Mouse (Mus musculus) B cell, adult 67 days (primary cell): Measurements from ENCODE around the gene Ptges3. TPM values are rescaled to one million over a fixed set of nuclear protein-coding genes. Genes with fewer than 3 reads are reported as not detected.

Source experiments
- total RNA-seq, 2 experiments: library from RNA; stranded (reverse); gene quantifications; 4 replicates each; pipeline ENCODE4 v1.2.4; 2023

Gene Ptges3
- total RNA-seq, result 100 to 1,000 TPM; 109 to 146 TPM

DNA sequence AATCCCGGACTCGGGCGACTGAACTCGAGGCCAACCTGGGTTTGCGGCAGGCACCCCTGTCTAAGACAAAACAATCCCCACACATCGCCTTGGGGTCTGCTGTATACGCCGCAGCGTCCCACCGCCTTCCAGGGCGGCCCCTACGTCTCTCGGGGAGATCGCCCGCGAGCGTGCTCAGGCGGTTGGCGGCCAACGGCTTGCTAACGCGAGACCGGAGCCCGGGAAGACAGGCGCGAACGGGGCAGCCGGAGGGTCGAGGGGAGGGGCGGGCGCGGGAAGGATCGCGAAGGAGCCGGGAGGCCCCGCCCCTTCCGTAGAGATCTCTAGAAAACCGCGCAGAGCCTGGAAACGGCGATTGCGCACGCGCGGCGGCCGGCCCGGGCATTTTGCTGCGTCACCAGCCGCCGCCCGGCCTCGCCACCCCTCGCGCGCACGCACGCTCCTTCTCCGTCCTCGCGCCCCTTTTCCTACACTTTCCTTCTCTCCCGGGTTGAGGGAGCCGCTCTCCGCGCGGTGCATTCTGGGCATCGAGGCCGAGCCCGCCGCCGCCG, at the start of gene Ptges3:
Gene Ptges3, plus strand, starts transcription at position 354 of the 551 bp plus-strand sequence.

GRCm38 (mm10) chr10:128015068-128015934, 43.5 kb upstream of the Ptges3 start, which contains the start of gene Prim1:
Gene Prim1 (plus strand): TSS chr10:128015168.

DNA sequence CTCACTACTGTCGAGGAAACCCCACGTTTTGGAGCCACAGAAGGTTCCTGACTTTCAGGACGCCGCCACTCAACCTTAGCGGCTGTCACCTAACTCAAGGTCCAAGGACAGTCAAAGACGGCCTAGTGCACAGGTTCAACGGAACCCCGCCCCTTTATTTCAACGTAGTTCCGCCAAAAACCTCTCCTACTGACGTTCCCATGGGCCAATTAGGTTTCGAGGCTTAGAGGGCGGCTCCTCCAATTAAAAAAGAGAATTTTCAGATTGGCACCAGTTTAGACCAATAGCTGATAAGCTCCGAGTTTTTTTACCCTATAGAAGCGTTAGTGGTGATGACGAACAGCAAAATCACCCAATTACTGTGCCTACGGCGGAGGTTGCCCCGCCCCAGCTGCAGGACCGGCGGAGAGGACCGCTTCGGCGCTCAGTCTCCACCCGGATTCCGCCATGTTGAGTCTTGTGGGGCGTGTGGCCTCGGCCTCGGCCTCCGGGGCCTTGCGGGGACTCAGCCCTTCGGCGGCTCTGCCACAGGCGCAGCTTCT, 24.2 kb downstream of the Ptges3 start, which contains the start of gene Atp5b:
Gene Atp5b, plus strand, starts transcription at position 394 of the 542 bp plus-strand sequence.

GRCm38 (mm10) chr10:128091564-128092505, 33.1 kb downstream of the Ptges3 start, which contains the start of gene Baz2a:
Gene Baz2a (plus strand): TSS chr10:128091577.

Other genes with a start within 250 kb of the Ptges3 start
- gene Rdh19, start 209.0 kb upstream of the Ptges3 start, total RNA-seq, result not detected
- not detected for gene Rdh16f2, start 192.5 kb upstream of the Ptges3 start, total RNA-seq
- not detected for gene Rdh7, start 170.1 kb upstream of the Ptges3 start, total RNA-seq
- not detected for gene Sdr9c7, start 160.4 kb upstream of the Ptges3 start, total RNA-seq
- gene Hsd17b6, start 51.3 kb upstream of the Ptges3 start, total RNA-seq, result not detected
- gene Prim1, start 43.8 kb upstream of the Ptges3 start, total RNA-seq, result 10 to 100 TPM; 12.3 to 16.8 TPM
- gene Naca, start 23.4 kb upstream of the Ptges3 start, total RNA-seq, result 100 to 1,000 TPM; 586 to 608 TPM
- 100 to 1,000 TPM; 583 to 605 TPM for gene Atp5b, start 24.3 kb downstream of the Ptges3 start, total RNA-seq
- gene Baz2a, start 32.6 kb downstream of the Ptges3 start, total RNA-seq, result 100 to 1,000 TPM; 140 to 143 TPM
- 10 to 100 TPM; 47.0 to 55.3 TPM for gene Rbms2, start 121.3 kb downstream of the Ptges3 start, total RNA-seq
- not detected for gene Gls2, start 135.5 kb downstream of the Ptges3 start, total RNA-seq
- 10 to 100 TPM; 13.7 to 14.4 TPM for gene Spryd4, start 152.9 kb downstream of the Ptges3 start, total RNA-seq
- gene Mip, start 166.9 kb downstream of the Ptges3 start, total RNA-seq, result not detected
- 10 to 100 TPM; 16.6 to 21.5 TPM for gene Timeless, start 173.1 kb downstream of the Ptges3 start, total RNA-seq
- under 1 TPM in 1 of 2 experiments, not detected in 1; 0.38 TPM for gene Apon, start 195.1 kb downstream of the Ptges3 start, total RNA-seq
- 1 to 10 TPM in 1 of 2 experiments, under 1 TPM in 1; 0.89 to 1.5 TPM for gene Apof, start 209.7 kb downstream of the Ptges3 start, total RNA-seq
- 100 to 1,000 TPM; 136 to 139 TPM for gene Stat2, start 211.6 kb downstream of the Ptges3 start, total RNA-seq
- gene Il23a, start 239.8 kb downstream of the Ptges3 start, total RNA-seq, result not detected
- gene Pan2, start 244.4 kb downstream of the Ptges3 start, total RNA-seq, result 10 to 100 TPM; 64.1 to 67.9 TPM